Mouse (Mus musculus): ENCODE results near the gene Cttn. TPM values are rescaled to one million over a fixed set of nuclear protein-coding genes. Genes with fewer than 3 reads are reported as not detected.

The Cttn gene
- polyA plus RNA-seq, 1 experiment from 2014 or later, result 195 TPM

- peaks cover 48% of the 10 kb centered on the region for H3K36me3 ChIP-seq (ENCODE audit: control insufficient read depth, insufficient read depth, low read length)
- H3K27me3 ChIP-seq (ENCODE audit: control insufficient read depth, insufficient read depth, low read depth, low read length), result no peaks in the 10 kb centered on the region
- H3K9me3 ChIP-seq (replicated peaks; ENCODE audit: control insufficient read depth, low read length, poor library complexity, severe bottlenecking), result no peaks in the 10 kb centered on the region
- no peak overlapping the region for H3K27ac ChIP-seq (ENCODE audit: low read length)
- ATAC-seq, result no peak
- no peak overlapping the region for H3K4me3 ChIP-seq (ENCODE audit: low read depth, low read length)
- no peak overlapping the region for H3K4me2 ChIP-seq (ENCODE audit: low read length)
- no peak overlapping the region for H3K9ac ChIP-seq (ENCODE audit: low read depth, low read length)
- no peaks in the 10 kb centered on the region for H3K4me1 ChIP-seq (ENCODE audit: control insufficient read depth, insufficient read depth, low read length)
Measured at GRCm38 (mm10) chr7:144480314-144480713, 9.5 kb upstream of the Cttn start.

GRCm38 (mm10) chr7:144479569-144479968 lies 8.8 kb upstream of the Cttn start:
- WGBS, result 95% methylated on average over 1 of the region's 1 CpGs
- no peak overlapping the region for H3K9ac ChIP-seq (ENCODE audit: low read depth, low read length)
- H3K4me2 ChIP-seq (ENCODE audit: low read length), result no peak overlapping the region
- H3K27ac ChIP-seq (ENCODE audit: low read length), result no peak overlapping the region
- H3K4me3 ChIP-seq (ENCODE audit: low read depth, low read length), result no peak overlapping the region
- ATAC-seq, result no peak
- no peaks in the 10 kb centered on the region for H3K9me3 ChIP-seq (replicated peaks; ENCODE audit: control insufficient read depth, low read length, poor library complexity, severe bottlenecking)
- peaks cover 42% of the 10 kb centered on the region for H3K36me3 ChIP-seq (ENCODE audit: control insufficient read depth, insufficient read depth, low read length)
- no peaks in the 10 kb centered on the region for H3K27me3 ChIP-seq (ENCODE audit: control insufficient read depth, insufficient read depth, low read depth, low read length)
- H3K4me1 ChIP-seq (ENCODE audit: control insufficient read depth, insufficient read depth, low read length), result no peaks in the 10 kb centered on the region

GRCm38 (mm10) chr7:144475741-144476140 lies 4.9 kb upstream of the Cttn start:
- H3K9me3 ChIP-seq (replicated peaks; ENCODE audit: control insufficient read depth, low read length, poor library complexity, severe bottlenecking), result no peaks in the 10 kb centered on the region
- H3K27ac ChIP-seq (ENCODE audit: low read length), result no peak overlapping the region
- peaks cover 5% of the 10 kb centered on the region for H3K4me1 ChIP-seq (ENCODE audit: control insufficient read depth, insufficient read depth, low read length)
- WGBS, result 88% methylated on average over 3 of the region's 3 CpGs
- no peak overlapping the region for H3K9ac ChIP-seq (ENCODE audit: low read depth, low read length)
- H3K4me2 ChIP-seq (ENCODE audit: low read length), result no peak overlapping the region
- no peak overlapping the region for H3K4me3 ChIP-seq (ENCODE audit: low read depth, low read length)
- no peaks in the 10 kb centered on the region for H3K27me3 ChIP-seq (ENCODE audit: control insufficient read depth, insufficient read depth, low read depth, low read length)
- no peak for ATAC-seq
- H3K36me3 ChIP-seq (ENCODE audit: control insufficient read depth, insufficient read depth, low read length), result peaks cover 19% of the 10 kb centered on the region

GRCm38 (mm10) chr7:144473486-144473885 lies 2.7 kb upstream of the Cttn start:
- Histone ChIP-seq H3K4me3 (ENCODE audit: low read depth, low read length) (no peak overlapping the region), H3K4me1 (ENCODE audit: control insufficient read depth, insufficient read depth, low read length) (peaks cover 18% of the 10 kb centered on the region), H3K27ac (ENCODE audit: low read length) (no peak overlapping the region), H3K9me3 (replicated peaks; ENCODE audit: control insufficient read depth, low read length, poor library complexity, severe bottlenecking) (no peaks in the 10 kb centered on the region), H3K27me3 (ENCODE audit: control insufficient read depth, insufficient read depth, low read depth, low read length) (no peaks in the 10 kb centered on the region), H3K9ac (ENCODE audit: low read depth, low read length) (no peak overlapping the region), H3K36me3 (ENCODE audit: control insufficient read depth, insufficient read depth, low read length) (peaks cover 5% of the 10 kb centered on the region; the same call in 1 of the 2 replicates), H3K4me2 (ENCODE audit: low read length) (no peak overlapping the region)
- ATAC-seq, result no peak
- WGBS, result 78% methylated on average over 4 of the region's 4 CpGs

- H3K4me3 ChIP-seq (ENCODE audit: low read depth, low read length), result peak overlapping the region; percentile 86
- H3K36me3 ChIP-seq (ENCODE audit: control insufficient read depth, insufficient read depth, low read length), result no peaks in the 10 kb centered on the region
- no peaks in the 10 kb centered on the region for H3K9me3 ChIP-seq (replicated peaks; ENCODE audit: control insufficient read depth, low read length, poor library complexity, severe bottlenecking)
- no peaks in the 10 kb centered on the region for H3K27me3 ChIP-seq (ENCODE audit: control insufficient read depth, insufficient read depth, low read depth, low read length)
- peak overlapping the region; percentile 85 for H3K27ac ChIP-seq (ENCODE audit: low read length)
- H3K9ac ChIP-seq (ENCODE audit: low read depth, low read length), result peak overlapping the region; percentile 97
- peak overlapping the region; percentile 56 for H3K4me2 ChIP-seq (ENCODE audit: low read length)
- 75% methylated on average over 2 of the region's 2 CpGs for WGBS
- ATAC-seq, result no peak
- peaks cover 21% of the 10 kb centered on the region for H3K4me1 ChIP-seq (ENCODE audit: control insufficient read depth, insufficient read depth, low read length)
Measured at GRCm38 (mm10) chr7:144471103-144471502, 294 bp upstream of the Cttn start.

- peak overlapping the region; percentile 97 for H3K9ac ChIP-seq (ENCODE audit: low read depth, low read length)
- peak; percentile 73 for ATAC-seq
- no peaks in the 10 kb centered on the region for H3K9me3 ChIP-seq (replicated peaks; ENCODE audit: control insufficient read depth, low read length, poor library complexity, severe bottlenecking)
- peak overlapping the region; percentile 56 for H3K4me2 ChIP-seq (ENCODE audit: low read length)
- H3K27ac ChIP-seq (ENCODE audit: low read length), result peak overlapping the region; percentile 85
- WGBS, result under 1% methylated on average over 31 of the region's 31 CpGs
- no peaks in the 10 kb centered on the region for H3K27me3 ChIP-seq (ENCODE audit: control insufficient read depth, insufficient read depth, low read depth, low read length)
- 0 out of 2 replicates have a peak, but pooled peaks cover 2% of the 10 kb centered on the region for H3K36me3 ChIP-seq (ENCODE audit: control insufficient read depth, insufficient read depth, low read length)
- H3K4me3 ChIP-seq (ENCODE audit: low read depth, low read length), result peak overlapping the region; percentile 86
- peaks cover 21% of the 10 kb centered on the region for H3K4me1 ChIP-seq (ENCODE audit: control insufficient read depth, insufficient read depth, low read length)
Measured at GRCm38 (mm10) chr7:144469908-144470544, 783 bp downstream of the Cttn start.

GRCm38 (mm10) chr7:144469181-144469641 lies 1.6 kb downstream of the Cttn start:
- H3K36me3 ChIP-seq (ENCODE audit: control insufficient read depth, insufficient read depth, low read length), result peaks cover 10% of the 10 kb centered on the region
- ATAC-seq, result no peak
- H3K4me1 ChIP-seq (ENCODE audit: control insufficient read depth, insufficient read depth, low read length), result peaks cover 21% of the 10 kb centered on the region
- no peak overlapping the region for H3K27ac ChIP-seq (ENCODE audit: low read length)
- H3K9ac ChIP-seq (ENCODE audit: low read depth, low read length), result peak overlapping the region; percentile 97
- 15% methylated on average over 4 of the region's 4 CpGs for WGBS
- no peaks in the 10 kb centered on the region for H3K27me3 ChIP-seq (ENCODE audit: control insufficient read depth, insufficient read depth, low read depth, low read length)
- H3K4me2 ChIP-seq (ENCODE audit: low read length), result peak overlapping the region; percentile 56
- H3K4me3 ChIP-seq (ENCODE audit: low read depth, low read length), result peak overlapping the region; percentile 86
- H3K9me3 ChIP-seq (replicated peaks; ENCODE audit: control insufficient read depth, low read length, poor library complexity, severe bottlenecking), result no peaks in the 10 kb centered on the region

- peaks cover 21% of the 10 kb centered on the region for H3K4me1 ChIP-seq (ENCODE audit: control insufficient read depth, insufficient read depth, low read length)
- ATAC-seq, result no peak
- H3K36me3 ChIP-seq (ENCODE audit: control insufficient read depth, insufficient read depth, low read length), result peaks cover 12% of the 10 kb centered on the region
- H3K4me3 ChIP-seq (ENCODE audit: low read depth, low read length), result no peak overlapping the region
- H3K27me3 ChIP-seq (ENCODE audit: control insufficient read depth, insufficient read depth, low read depth, low read length), result no peaks in the 10 kb centered on the region
- H3K9me3 ChIP-seq (replicated peaks; ENCODE audit: control insufficient read depth, low read length, poor library complexity, severe bottlenecking), result no peaks in the 10 kb centered on the region
- no peak overlapping the region; the same call in 1 of the 2 replicates for H3K4me2 ChIP-seq (ENCODE audit: low read length)
- 94% methylated on average over 5 of the region's 5 CpGs for WGBS
- no peak overlapping the region for H3K27ac ChIP-seq (ENCODE audit: low read length)
- no peak overlapping the region for H3K9ac ChIP-seq (ENCODE audit: low read depth, low read length)
Measured at GRCm38 (mm10) chr7:144468741-144469140, 2.1 kb downstream of the Cttn start.

- Histone ChIP-seq H3K4me2 (ENCODE audit: low read length) (no peak overlapping the region), H3K27ac (ENCODE audit: low read length) (no peak overlapping the region), H3K9ac (ENCODE audit: low read depth, low read length) (no peak overlapping the region), H3K36me3 (ENCODE audit: control insufficient read depth, insufficient read depth, low read length) (peaks cover 60% of the 10 kb centered on the region), H3K27me3 (ENCODE audit: control insufficient read depth, insufficient read depth, low read depth, low read length) (no peaks in the 10 kb centered on the region), H3K9me3 (replicated peaks; ENCODE audit: control insufficient read depth, low read length, poor library complexity, severe bottlenecking) (no peaks in the 10 kb centered on the region), H3K4me1 (ENCODE audit: control insufficient read depth, insufficient read depth, low read length) (no peaks in the 10 kb centered on the region), H3K4me3 (ENCODE audit: low read depth, low read length) (no peak overlapping the region)
- no peak for ATAC-seq
- 91% methylated on average over 7 of the region's 7 CpGs for WGBS
Measured at GRCm38 (mm10) chr7:144462577-144462976, 8.2 kb downstream of the Cttn start.

Data from midbrain, embryonic 16.5 days (tissue).